Mouse (Mus musculus) heart, adult 2 months (tissue): Measurements from ENCODE around the gene Gm266. TPM values are rescaled to one million over a fixed set of nuclear protein-coding genes. Genes with fewer than 3 reads are reported as not detected.
"Not testable (repeated sequence)": the region's sequence is repeated elsewhere in the genome, so short reads cannot be mapped to it uniquely, and the experiment has no call there.

ENCODE experiments used
- DNase-seq, 2 experiments: peaks; one replicate each; pipeline ENCODE4 v3.0.0; 2021
- H3K27ac ChIP-seq: fragments of 200-600 bp; 2 replicates; pipeline ENCODE4 v1.8.1; 2022
- H3K27me3 ChIP-seq: fragments of 200-500 bp; 2 replicates; pipeline ENCODE4 v1.6.1; 2012; ENCODE audit warnings: mild to moderate bottlenecking, low read length, inconsistent platforms, mixed read lengths; ENCODE audit not compliant: control insufficient read depth, insufficient read depth
- H3K36me3 ChIP-seq: fragments of 200-500 bp; 2 replicates; pipeline ENCODE4 v1.6.1; 2012; ENCODE audit warnings: low read length, inconsistent platforms; ENCODE audit not compliant: control insufficient read depth, insufficient read depth
- H3K4me1 ChIP-seq: fragments of 200-500 bp; 2 replicates; pipeline ENCODE4 v1.6.1; 2011; ENCODE audit warnings: low read length; ENCODE audit not compliant: control insufficient read depth, insufficient read depth
- H3K4me3 ChIP-seq: fragments of 200-600 bp; 2 replicates; pipeline ENCODE4 v1.8.1; 2022
- H3K79me2 ChIP-seq: fragments of 200-500 bp; replicated peaks from 2 replicates; pipeline ENCODE4 v1.6.1; 2012; ENCODE audit warnings: mild to moderate bottlenecking, inconsistent platforms, low read length, moderate library complexity, mixed read lengths; ENCODE audit not compliant: control insufficient read depth, insufficient read depth
- H3K9ac ChIP-seq: fragments of 200-500 bp; 2 replicates; pipeline ENCODE4 v1.6.1; 2012; ENCODE audit warnings: low read depth, mild to moderate bottlenecking, control low read depth, inconsistent platforms, low read length, mixed read lengths
- CTCF ChIP-seq: fragments of 200-600 bp; IDR thresholded peaks from 2 replicates; pipeline ENCODE4 v1.8.1; 2022; ENCODE audit warnings: antibody characterized with exemption, mild to moderate bottlenecking, moderate library complexity
- EP300 ChIP-seq: fragments of 200-500 bp; IDR thresholded peaks from 2 replicates; pipeline ENCODE4 v1.6.1; 2011; ENCODE audit warnings: low read depth, low read length, control low read depth; ENCODE audit not compliant: insufficient read depth
- POLR2A ChIP-seq: fragments of 200-500 bp; IDR thresholded peaks from 2 replicates; pipeline ENCODE4 v1.6.1; 2011; ENCODE audit warnings: mild to moderate bottlenecking, low read depth, low read length, control low read depth; ENCODE audit not compliant: insufficient read depth
- WGBS: fragments of 180-500 bp; shearing (Covaris S2); methylation state at CpG from one replicate; pipeline ENCODE4 v1.1.7; 2018; 5-methylcytosine and 5-hydroxymethylcytosine counted together
- intact Hi-C: fragments of 180-260 bp; cut with DNase I; formaldehyde crosslinking; loops from one replicate; pipeline ENCODE4 v1.15.1; 2025
- polyA plus RNA-seq: library from polyadenylated mRNA; depleted of rRNA; stranded (reverse); fragments of >200 nt; gene quantifications from 2 replicates; pipeline ENCODE4 v1.2.3, GENCODE M21; 2012
- total RNA-seq, 2 experiments: library from RNA; stranded (reverse); gene quantifications; 2 replicates each; pipeline ENCODE4 v1.2.3; 2021

Gm266 gene
- total and polyA plus RNA-seq, 3 experiments = 0.36 to 0.88 (median 0.39) TPM

DNA sequence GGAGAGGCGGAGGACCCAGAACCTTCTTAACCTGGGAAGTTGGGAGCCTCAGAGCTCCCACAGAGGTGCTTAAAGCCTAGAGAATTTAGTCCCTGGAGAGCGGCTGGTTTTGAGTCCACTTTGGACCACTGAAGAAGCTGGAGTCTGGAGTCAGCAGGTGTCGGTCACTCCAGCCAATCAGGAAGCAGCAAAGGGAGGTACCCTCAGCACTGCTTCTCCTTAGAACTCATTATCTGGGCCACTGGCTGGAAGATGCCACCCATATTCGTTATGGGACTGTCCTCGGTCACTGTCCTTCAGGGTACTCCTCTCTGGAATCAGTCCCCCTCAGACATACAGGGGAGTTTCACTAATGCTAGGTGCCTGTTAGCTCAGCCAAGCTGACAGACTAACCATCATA, 30.3 kb upstream of the Gm266 start:
- H3K36me3 ChIP-seq = no peaks in the 10 kb centered on the region
- no peak overlapping the region for H3K9ac ChIP-seq
- no peaks in the 10 kb centered on the region for H3K27me3 ChIP-seq
- no peak overlapping the region for H3K27ac ChIP-seq
- H3K4me1 ChIP-seq = peaks cover 2% of the 10 kb centered on the region; the same call in 1 of the 2 replicates
- H3K79me2 ChIP-seq = no peaks in the 10 kb centered on the region
- intact Hi-C loops = no loop called here
- TF ChIP-seq POLR2A (no peak), EP300 (no peak), CTCF (no peak)
- 93% methylated on average over 5 of the region's 5 CpGs for WGBS
- DNase-seq = no peak
- no peak overlapping the region for H3K4me3 ChIP-seq

DNA sequence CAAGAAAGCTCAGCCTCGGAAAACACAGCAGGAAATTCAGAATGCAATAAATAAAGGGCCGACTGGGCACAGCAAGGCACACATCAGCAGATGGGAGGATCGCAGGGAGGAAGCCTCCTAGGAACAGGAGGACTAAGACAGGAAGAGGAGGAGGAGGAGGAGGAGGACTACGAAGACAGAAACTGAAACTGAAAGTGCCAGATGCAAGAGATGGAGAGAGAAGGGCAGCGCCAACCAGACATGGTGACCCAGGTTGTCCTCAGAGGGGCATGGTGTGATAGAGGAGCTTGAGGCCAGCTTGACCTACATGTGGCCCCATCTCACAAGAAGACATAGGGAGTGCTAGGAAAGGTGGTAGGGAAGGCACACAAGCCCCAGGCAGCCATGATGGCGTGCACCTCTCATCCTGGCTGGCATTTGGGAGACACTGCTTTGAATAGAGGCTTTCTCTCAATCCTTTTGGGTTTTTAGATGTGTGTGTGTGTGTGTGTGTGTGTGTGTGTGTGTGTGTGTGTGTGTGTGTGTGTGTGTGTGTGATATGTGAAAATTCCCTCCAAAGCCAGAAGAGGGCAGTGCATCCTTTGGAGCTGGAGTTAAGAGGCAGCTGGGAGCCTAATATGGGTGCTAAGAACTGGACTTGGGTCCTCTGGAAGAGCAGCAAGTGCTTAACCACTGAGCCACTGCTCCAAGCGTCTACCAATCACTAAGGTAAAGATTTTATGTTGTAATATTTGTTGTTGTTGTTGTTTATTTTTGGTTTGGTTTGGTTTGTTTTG, 29.4 kb upstream of the Gm266 start:
- intact Hi-C loops = no loop called here
- no peak for TF ChIP-seq POLR2A
- TF ChIP-seq CTCF = no peak
- TF ChIP-seq EP300 = no peak
- H3K4me3 ChIP-seq = no peak overlapping the region
- peaks cover 2% of the 10 kb centered on the region; the same call in 1 of the 2 replicates for H3K4me1 ChIP-seq
- no peak overlapping the region for H3K27ac ChIP-seq
- no peaks in the 10 kb centered on the region for H3K36me3 ChIP-seq
- H3K27me3 ChIP-seq = no peaks in the 10 kb centered on the region
- no peak overlapping the region for H3K9ac ChIP-seq
- no peak for DNase-seq
- 63% methylated on average over 7 of the region's 7 CpGs for WGBS
- H3K79me2 ChIP-seq = no peaks in the 10 kb centered on the region

DNA sequence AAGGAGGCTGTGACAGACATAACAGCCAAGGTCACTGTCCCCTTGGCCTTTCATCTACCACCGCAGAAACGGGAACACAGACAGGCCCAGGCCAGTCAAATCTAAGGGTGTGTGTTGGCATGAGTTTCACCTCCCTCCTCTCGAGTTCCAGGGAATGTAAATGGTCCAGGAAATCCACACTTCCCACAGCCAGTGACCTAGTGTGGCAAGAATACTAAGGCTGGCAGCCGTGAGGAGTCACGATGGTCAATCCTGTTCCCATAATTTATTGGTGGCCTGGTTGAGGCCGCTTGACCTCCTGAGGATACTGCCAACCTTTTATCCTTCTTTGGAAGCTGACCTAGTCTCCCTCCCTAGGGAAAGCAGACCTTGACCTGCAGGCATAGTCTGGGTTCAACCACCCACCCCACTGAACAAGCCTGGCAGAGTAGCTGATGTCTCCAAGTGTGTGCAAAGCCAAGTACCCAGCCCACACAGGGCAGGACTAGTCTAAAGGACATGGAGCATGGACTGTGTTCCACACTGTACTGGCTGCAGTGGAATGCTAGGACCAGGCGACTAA, 28.7 kb upstream of the Gm266 start:
- no peak overlapping the region for H3K4me3 ChIP-seq
- no peaks in the 10 kb centered on the region for H3K36me3 ChIP-seq
- WGBS = 51% methylated on average over 7 of the region's 7 CpGs
- no peak overlapping the region for H3K27ac ChIP-seq
- H3K79me2 ChIP-seq = no peaks in the 10 kb centered on the region
- H3K4me1 ChIP-seq = peaks cover 2% of the 10 kb centered on the region; the same call in 1 of the 2 replicates
- H3K27me3 ChIP-seq = no peaks in the 10 kb centered on the region
- intact Hi-C loops = no loop called here
- no peak overlapping the region for H3K9ac ChIP-seq
- TF ChIP-seq CTCF (no peak), POLR2A (no peak), EP300 (no peak)
- DNase-seq = no peak

DNA sequence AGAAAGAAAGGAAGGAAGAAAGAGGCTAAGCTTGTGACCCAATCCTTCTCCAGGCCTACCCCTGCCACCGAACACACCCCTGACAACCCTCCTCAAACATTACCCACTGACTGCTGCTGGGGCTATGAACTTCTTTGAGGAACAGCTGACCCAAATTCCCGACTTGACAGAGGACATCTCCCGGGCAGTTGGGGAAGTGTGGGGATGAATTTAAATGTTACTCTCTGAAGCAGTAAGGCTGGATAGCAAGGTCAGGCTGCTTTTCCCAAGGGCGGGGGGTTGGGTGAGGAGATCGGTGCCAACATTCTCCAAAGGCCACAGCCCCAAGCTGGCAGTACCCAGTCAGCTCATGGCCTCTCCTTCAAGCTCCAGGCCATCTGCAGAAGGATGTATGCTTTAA, 28.1 kb upstream of the Gm266 start:
- intact Hi-C loops = no loop called here
- no peak for TF ChIP-seq CTCF
- no peak for TF ChIP-seq POLR2A
- no peak for TF ChIP-seq EP300
- WGBS = 60% methylated on average over 5 of the region's 5 CpGs
- no peaks in the 10 kb centered on the region for H3K27me3 ChIP-seq
- no peak for DNase-seq
- H3K27ac ChIP-seq = no peak overlapping the region
- H3K9ac ChIP-seq = no peak overlapping the region
- peaks cover 2% of the 10 kb centered on the region; the same call in 1 of the 2 replicates for H3K4me1 ChIP-seq
- H3K36me3 ChIP-seq = no peaks in the 10 kb centered on the region
- H3K4me3 ChIP-seq = no peak overlapping the region
- H3K79me2 ChIP-seq = no peaks in the 10 kb centered on the region

DNA sequence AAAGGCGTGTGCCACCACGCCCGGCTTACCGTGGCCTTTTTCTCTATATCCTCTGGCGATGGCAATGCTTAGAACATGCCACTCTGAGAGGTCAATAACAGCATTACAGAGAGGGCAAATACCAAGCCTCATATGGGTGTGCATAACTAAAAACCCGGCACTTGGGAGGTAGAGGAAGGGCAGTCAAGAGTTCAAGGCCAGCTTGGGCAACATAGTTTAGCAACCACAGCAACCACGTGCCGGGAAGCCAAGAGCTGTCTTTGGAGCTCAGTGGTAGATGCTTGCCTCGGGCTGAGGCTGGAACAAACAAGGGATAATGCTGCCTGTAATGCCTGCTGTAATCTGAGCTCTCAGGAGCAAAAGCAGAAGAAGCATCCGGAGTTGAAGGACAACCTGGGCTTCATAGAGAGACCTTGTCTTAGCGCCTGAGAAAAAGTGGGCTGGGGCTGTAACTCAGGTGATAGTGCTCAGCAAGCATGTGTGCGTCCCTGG, 27.0 kb upstream of the Gm266 start:
- H3K36me3 ChIP-seq = no peaks in the 10 kb centered on the region

DNA sequence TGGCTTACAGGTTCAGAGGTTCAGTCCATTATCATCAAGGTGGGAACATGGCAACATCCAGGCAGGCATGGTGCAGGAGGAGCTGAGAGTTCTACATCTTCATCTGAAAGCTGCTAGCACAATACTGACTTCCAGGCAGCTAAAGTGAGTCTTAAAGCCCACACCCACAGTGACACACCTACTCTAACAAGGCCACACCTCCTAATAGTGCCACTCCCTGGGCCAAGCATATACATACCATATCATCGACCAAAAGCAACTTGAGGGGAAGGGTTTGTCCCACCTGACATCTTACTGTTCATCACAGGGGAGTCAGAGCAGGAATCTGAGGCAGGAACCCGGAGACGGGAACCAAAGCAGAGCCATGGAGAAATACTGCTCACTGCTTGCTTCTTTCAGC, 22.8 kb upstream of the Gm266 start:
- H3K27me3 ChIP-seq, DNase-seq, H3K9ac ChIP-seq, H3K4me3 ChIP-seq, H3K79me2 ChIP-seq, H3K4me1 ChIP-seq, H3K36me3 ChIP-seq, H3K27ac ChIP-seq, intact Hi-C loops: not testable (repeated sequence)
- 75% methylated on average over 3 of the region's 3 CpGs for WGBS

More for the DNA sequence above, 27.0 kb upstream of the Gm266 start:
- H3K4me3 ChIP-seq = no peak overlapping the region
- WGBS = 89% methylated on average over 12 of the region's 12 CpGs
- no peak overlapping the region for H3K9ac ChIP-seq
- no peaks in the 10 kb centered on the region for H3K79me2 ChIP-seq
- H3K4me1 ChIP-seq = peaks cover 2% of the 10 kb centered on the region; the same call in 1 of the 2 replicates
- DNase-seq = no peak
- H3K27me3 ChIP-seq = no peaks in the 10 kb centered on the region
- TF ChIP-seq EP300 (no peak), CTCF (no peak), POLR2A (no peak)
- no peak overlapping the region for H3K27ac ChIP-seq
- intact Hi-C loops = no loop called here
